Mouse (Mus musculus): Measurements from ENCODE around the gene Atxn7l3.

Gene Atxn7l3

DNA sequence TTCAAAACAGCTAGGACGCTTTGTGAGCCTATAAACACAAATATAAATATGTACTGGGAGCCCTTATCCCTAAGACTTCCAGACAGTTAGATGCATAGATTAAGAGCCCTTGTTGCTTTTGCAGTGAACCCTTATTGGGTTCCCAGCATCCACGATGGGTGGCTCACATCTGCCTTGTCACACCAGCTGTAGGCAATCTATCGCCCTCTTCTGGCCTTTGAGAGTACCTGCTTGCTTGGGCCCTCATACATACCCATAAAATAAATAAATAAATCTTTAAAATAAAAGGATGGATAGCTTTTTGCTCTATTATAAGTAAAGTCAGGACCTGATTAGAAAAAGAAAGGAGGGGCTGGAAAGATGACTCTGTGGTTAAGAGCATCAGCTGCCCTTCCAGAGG lies 37.9 kb downstream of the Atxn7l3 start:
- no peak for DNase-seq

DNA sequence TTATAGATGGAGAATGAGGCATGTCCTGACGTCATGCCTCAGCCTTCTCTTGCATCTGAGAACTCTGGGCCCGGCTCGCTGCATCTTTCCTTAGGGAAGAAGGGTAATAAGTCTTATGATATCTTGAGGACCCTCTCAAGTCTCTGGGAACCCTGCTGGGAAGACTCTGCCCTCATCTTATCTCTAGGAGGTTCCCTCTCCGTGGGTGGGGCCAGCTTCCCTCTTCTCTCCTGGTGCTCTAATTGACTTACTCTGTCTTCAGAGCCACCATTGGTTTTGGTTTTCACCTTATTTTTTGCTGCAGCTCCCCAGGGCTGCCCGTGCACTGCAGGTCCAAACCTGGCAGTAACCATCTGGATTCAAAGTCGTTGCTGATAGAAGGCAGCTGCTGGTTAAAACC lies 38.3 kb downstream of the Atxn7l3 start:
- no peak for DNase-seq

DNA sequence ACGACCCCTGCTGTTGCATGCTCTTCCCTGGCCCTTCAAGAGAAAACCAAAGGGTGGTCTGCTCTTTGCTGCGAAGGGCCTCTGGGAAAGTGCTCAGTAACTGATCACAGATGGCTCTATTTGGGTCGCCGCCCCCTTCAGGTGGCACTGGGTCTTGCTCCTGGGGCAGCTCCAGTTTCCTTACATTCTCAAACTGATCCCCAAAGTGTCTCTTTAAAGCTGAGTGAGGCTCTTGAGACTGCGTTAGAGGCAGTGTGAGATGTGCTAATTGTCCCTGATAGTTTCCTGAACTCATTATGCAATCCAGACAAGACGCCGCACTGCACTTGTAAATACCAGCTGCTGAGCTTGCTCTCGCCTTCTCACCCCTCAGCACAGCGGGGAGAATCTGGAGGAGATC lies 38.9 kb downstream of the Atxn7l3 start:
- no peak for DNase-seq

DNA sequence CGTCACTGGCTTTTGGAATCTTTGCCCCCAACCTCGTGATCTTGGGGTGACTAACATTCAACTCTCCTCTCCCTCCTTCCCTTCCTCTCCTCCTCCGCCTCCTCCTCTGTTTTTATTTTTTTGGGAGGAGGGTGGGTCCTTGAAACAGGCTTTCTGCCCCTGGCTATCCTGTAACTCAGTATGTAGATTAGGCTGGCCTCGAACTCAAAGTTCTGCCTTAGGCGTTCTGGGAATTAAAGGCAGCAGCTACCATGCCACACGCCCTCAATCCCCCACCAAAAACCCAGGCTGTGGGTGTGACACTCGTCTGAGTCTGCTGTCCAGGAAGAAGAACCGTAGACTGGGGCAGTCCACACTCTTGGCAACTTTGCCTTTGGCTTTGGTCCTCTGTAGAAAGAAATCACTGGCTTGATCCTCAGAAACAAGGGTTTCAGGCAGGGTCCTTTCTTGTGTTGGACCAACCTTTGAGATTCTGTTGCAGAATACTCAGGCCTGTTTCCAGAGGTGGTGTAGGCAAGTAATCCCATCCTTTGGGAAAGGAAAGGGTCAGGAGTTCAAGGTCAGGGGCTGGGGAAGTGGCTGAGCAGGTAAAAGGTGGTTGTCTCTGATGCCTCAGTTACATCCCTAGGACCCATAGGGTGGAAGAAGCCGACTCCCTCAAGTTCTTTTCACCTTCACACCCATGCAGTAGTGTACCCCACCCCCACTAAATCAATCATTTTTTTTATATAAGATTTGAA lies 46.9 kb downstream of the Atxn7l3 start:
- no peak for DNase-seq

DNA sequence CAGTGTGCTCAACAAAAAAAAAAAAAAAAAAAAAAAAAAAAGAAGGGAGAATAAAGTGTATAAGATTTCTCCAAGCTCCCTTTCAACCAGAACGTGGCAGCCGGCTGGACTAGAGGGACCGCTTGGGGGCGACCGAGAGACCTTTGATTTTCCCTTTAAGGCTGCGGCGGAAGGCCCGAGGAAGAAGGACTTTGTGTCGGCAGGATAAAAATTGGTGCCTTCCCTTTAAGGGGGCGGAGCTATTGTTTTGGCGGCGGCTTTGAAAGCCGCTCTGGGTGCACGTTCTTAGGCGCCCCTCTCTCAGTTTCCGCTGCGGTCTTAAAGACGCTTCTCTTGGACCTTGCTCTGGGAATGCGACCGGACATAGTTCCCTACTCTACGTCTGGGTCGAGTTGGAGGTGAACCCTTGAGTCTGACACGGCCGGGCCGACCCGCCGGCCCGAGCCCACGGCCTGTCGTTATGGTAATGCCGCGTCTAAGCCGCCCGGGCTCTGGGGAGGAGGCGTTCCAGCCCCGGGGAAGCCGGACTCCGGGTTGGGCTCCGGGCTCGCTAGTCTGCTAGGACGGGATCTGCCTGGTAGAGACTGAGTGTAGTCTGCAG lies 47.7 kb downstream of the Atxn7l3 start, which contains the start of gene BC030867:
Gene BC030867, plus strand, starts transcription at position 253 of the 601 bp plus-strand sequence.
- peak; percentile 95 for DNase-seq

DNA sequence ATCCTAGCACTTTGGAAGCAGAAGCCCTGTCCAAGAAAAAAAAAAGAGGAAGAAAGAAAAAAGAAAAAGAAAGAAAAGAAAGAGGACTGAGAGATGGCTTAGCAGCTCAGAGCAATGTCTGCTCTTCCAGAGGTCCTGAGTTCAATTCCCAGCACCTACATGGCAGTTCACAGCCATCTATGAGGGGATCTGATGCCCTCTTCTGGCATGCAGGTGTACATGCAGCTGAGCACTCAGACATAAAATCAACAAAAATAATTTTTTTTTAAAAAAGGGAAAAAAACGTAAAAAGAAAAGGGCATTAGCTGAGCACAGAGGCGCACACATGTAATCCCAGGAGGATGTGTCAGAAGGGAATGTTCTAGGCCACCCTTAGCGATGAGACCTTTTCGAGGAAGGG lies 49.6 kb downstream of the Atxn7l3 start:
- no peak for DNase-seq

DNA sequence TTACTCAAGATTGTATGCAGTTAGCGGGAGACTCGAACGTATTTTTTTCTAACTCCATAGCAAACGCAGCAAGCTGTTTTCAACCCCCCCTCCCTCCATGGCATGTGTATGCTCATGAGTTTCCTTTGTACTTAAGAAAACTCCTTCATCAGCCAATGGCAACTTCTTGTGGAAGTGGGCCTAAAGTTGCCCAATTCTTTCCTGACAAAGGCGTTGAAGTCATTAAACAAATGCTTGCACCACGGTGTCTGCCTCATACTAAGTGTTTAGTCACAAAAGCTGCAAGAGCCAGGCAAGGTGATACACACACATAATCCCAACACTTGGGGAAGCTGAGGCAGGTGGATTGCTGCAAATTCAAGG lies 50.2 kb downstream of the Atxn7l3 start:
- DNase-seq, result no peak

DNA sequence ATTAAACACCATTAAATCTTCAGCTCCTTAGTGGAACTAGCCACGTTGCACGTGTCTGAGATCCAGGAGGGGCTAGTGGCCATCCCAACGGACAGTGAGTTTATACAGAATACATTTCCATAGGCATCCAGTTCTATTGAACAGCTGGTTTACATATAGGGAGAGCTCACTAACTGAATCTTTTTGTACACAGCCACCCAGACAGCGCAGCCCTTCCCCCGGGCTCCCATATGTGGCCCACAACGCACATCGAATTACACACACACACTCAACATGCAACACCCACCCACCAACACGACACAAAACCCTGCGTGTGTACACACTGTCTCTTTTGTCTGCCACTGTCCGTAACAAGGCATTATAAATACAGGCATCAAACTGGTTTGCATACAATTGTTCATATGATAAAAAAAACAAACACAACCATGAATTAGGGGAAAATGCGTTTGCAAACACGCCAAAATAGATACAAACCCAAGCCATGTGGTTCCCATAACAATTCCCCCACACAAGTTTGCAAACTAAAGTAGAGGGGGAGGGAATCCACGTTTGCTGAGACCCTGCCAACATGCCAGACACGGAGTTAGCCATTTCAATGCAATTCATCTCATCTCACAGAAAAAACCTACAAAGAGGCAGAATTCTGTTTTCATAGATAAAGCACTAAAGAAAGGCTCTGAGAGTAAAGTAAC lies 50.7 kb downstream of the Atxn7l3 start:
- DNase-seq, result no peak

DNA sequence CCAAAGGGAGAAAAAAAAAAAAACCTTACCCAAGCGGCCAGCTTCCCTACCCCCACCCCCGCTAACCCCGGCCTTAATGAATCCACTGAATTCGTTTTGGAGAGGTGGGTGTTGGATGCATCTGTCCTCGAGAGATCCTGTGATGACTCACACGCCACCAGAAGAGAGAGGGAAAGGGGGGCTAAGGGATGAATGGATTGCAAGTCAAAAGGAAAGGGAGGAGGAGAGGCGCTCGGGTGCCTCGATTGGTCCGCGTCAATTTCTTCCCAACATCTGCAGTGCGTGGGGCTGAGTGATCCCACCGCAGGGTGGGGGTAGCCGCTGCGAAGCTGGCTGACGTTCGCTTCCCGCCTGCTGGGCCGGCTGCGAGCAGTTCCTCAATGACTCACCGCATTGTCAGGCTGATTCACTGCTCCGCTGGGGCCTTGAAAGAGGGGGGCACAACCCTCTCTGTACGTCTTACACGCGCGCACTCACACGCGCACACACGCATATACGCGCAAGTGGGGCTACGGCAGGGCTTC lies 51.4 kb downstream of the Atxn7l3 start:
- DNase-seq, result peak; percentile 75

DNA sequence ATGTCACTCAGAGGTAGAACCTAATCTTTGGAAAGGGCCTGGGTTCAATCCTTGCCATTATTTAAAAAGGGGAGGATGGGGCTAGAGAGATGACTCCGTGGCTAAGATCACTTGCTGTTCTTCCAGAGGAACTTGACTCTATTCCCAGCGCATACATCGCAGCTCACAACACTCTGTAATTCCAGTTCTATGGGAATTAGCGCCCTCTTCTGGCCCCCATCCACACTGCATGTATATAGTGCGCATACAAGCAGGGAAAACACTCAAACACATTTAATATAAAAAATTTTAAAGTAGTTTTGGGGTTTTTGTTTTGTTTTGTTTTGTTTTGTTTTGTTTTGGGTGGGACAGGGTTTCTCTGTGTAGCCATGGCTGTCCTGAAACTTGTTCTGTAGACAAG lies 54.6 kb downstream of the Atxn7l3 start:
- DNase-seq, result no peak

DNA sequence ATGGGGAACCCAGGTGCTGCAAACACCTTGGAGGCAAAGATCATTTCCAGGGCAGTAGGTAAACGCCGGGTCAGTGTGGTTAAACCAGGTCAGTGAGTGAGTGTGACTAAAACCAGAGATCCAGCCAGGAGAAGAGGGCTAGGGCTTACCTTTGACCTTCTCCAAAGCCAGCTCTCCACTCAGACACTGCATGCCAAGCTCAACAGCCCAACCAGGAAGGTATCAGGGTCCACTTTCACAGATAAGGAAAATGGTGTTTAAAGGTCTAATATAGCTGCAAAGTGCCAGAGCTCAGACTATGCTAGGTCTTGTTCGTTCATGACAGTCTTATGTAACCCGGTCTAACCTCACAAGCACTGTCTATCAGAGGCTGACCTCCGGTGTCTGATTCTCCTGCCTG lies 55.2 kb downstream of the Atxn7l3 start:
- no peak for DNase-seq

DNA sequence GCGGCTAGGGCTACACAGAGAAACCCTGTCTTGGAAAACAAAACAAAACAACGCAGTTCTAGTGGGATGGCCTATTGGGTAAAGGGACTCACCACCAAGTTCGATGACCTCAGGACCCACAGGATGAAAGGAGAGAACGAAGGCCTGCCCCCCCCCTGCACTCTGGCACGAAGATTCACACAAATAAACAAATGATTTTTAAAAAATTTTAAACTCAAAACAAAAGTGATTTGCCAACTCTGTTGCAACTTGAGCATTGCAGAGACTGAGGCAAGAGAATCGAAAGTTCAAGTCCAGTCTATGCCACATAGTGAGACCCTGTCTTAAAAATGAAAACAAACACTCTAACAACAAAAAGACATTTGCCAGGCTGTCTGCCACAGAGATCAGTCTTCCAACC lies 55.8 kb downstream of the Atxn7l3 start:
- no peak for DNase-seq
